Comparison of ENCODE assay signal across 26 mouse cellular contexts in the genomic region with DNA sequence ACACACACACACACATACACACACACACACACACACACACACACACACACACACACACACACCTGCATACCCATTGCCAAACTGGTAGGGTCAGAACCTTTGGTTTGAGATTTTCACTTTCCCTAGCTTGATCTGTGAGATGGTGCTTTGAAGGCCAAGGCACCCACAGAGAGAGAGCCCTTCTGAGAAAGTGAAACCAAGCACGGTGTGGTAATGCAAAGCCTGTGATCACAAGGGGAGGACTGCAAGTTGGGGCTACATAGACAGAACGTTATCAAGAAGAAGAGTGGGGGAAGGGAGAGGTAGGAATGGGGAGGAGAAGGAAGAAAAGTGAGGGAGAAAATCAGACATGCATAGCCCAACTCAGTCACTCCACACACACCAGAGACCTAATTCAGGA.
DNase-seq lines count a peak whose midpoint lies in the region; ATAC-seq and TF ChIP-seq lines count a peak whose summit lies in the region.
"Had no signal": no experiment of that assay in that cellular context is flagged by ENCODE, and none has a peak within 500 bp of the region (broad histone marks: within the 10 kb centered on the region; RNA-seq: fewer than 3 reads in every experiment).

No protein-coding gene starts in this region.

- no peaks in the 10 kb centered on the region for H3K36me3 ChIP-seq in thymus, adult 2 months (ENCODE audit: control insufficient read depth, insufficient read depth, low read length)
- no peaks in the 10 kb centered on the region for H3K36me3 ChIP-seq in forebrain, embryonic 13.5 days (ENCODE audit: poor library complexity, severe bottlenecking)
- H3K36me3 ChIP-seq: forebrain, embryonic 10.5 days; heart, embryonic 13.5 days; hindbrain, embryonic 13.5 days; stomach, embryonic 15.5 days had no signal

- TF ChIP-seq POLR2A in thymus, adult 2 months (IDR thresholded peaks at IDR 0.05; ENCODE audit: control insufficient read depth, extremely low read depth, insufficient read depth, low read length, poor library complexity): no peak

- peak; percentile 3 for DNase-seq in adrenal gland, postnatal 10 days
- DNase-seq in adrenal gland, postnatal 4 days (ENCODE audit: low spot score in 2 of 2): no peak
- peak; percentile 60 for DNase-seq in thymus, postnatal 0 days (ENCODE audit: low spot score)
- no peak for DNase-seq in thymus, adult 2 months
- DNase-seq in T-cell, adult 2 months (ENCODE audit: low spot score): peak; percentile 3
- no peak for DNase-seq in liver
- DNase-seq: B cell, adult 2 months; cerebellum, adult 9-11 months; forebrain, postnatal 0 days; gastrocnemius, postnatal 25 days; heart, adult 2 months; kidney, adult 8-10 months; kidney, postnatal 25 days; layer of hippocampus, postnatal 36 days; liver, postnatal 0 days; lung, postnatal 10 days; midbrain, embryonic 14.5 days; right cerebral cortex, adult 18-20 months; right cerebral cortex, postnatal 4 days had no signal

- TF ChIP-seq CTCF in thymus, adult 2 months (IDR thresholded peaks at IDR 0.05; ENCODE audit: borderline replicate concordance, control insufficient read depth, extremely low read depth, insufficient read depth, low read length, poor library complexity): no peak

- no peaks in the 10 kb centered on the region for H3K27me3 ChIP-seq in thymus, adult 2 months (ENCODE audit: control insufficient read depth, insufficient read depth, low read length)
- H3K27me3 ChIP-seq in forebrain, embryonic 13.5 days: no peaks in the 10 kb centered on the region
- H3K27me3 ChIP-seq: heart, embryonic 13.5 days; hindbrain, embryonic 13.5 days; stomach, embryonic 15.5 days had no signal

- H3K4me3 ChIP-seq in thymus, adult 2 months (ENCODE audit: control insufficient read depth, insufficient read depth, low read length): no peak overlapping the region
- H3K4me3 ChIP-seq in forebrain, embryonic 13.5 days: no peak overlapping the region
- H3K4me3 ChIP-seq: forebrain, embryonic 10.5 days; heart, adult 2 months; heart, embryonic 13.5 days; hindbrain, embryonic 13.5 days; stomach, embryonic 15.5 days had no signal

- H3K27ac ChIP-seq in thymus, adult 2 months (ENCODE audit: control insufficient read depth, insufficient read depth, low read length): no peak overlapping the region
- H3K27ac ChIP-seq in forebrain, embryonic 13.5 days: no peak overlapping the region
- H3K27ac ChIP-seq: forebrain, embryonic 10.5 days; heart, adult 2 months; heart, embryonic 13.5 days; hindbrain, embryonic 13.5 days; stomach, embryonic 15.5 days had no signal

- no peak overlapping the region for H3K9ac ChIP-seq in forebrain, embryonic 13.5 days
- H3K9ac ChIP-seq: forebrain, postnatal 0 days; heart, embryonic 13.5 days; hindbrain, embryonic 13.5 days; liver, postnatal 0 days; stomach, embryonic 15.5 days had no signal

- H3K4me2 ChIP-seq in forebrain, embryonic 13.5 days: no peak overlapping the region
- H3K4me2 ChIP-seq: heart, embryonic 13.5 days; hindbrain, embryonic 13.5 days; liver, embryonic 11.5 days; stomach, embryonic 15.5 days had no signal

- 0 out of 2 replicates have a peak, but pooled peaks have one; percentile 20 for ATAC-seq in neutrophil, adult 5-6 weeks (ENCODE audit: extremely low read depth, insufficient number of reproducible peaks, low FRiP score, poor library complexity, severe bottlenecking)
- ATAC-seq in forebrain, embryonic 13.5 days: no peak
- ATAC-seq: forebrain, postnatal 0 days; liver, postnatal 0 days had no signal

- H3K4me1 ChIP-seq in thymus, adult 2 months (replicated peaks; ENCODE audit: control insufficient read depth, insufficient read depth, low read length): peaks cover 10% of the 10 kb centered on the region; the same call in 1 of the 2 replicates
- peaks cover 26% of the 10 kb centered on the region for H3K4me1 ChIP-seq in forebrain, embryonic 13.5 days
- H3K4me1 ChIP-seq: hindbrain, embryonic 13.5 days; stomach, embryonic 15.5 days had no signal

- no peaks in the 10 kb centered on the region for H3K9me3 ChIP-seq in forebrain, embryonic 13.5 days (replicated peaks)
- H3K9me3 ChIP-seq: forebrain, embryonic 10.5 days; heart, embryonic 13.5 days; hindbrain, embryonic 13.5 days; stomach, embryonic 15.5 days had no signal

- WGBS in thymus, adult 2 months: 8% methylated on average over 2 of the region's 2 CpGs
- WGBS in forebrain, embryonic 13.5 days: 67% methylated on average over 2 of the region's 2 CpGs

Comparison
In these comparisons a context has a peak if more than half of its experiments do, and no peak if none do; other contexts are left out.
1. DNase-seq: peak in adrenal gland, postnatal 10 days (single experiment), thymus, postnatal 0 days (single experiment) and T-cell, adult 2 months (single experiment); none in adrenal gland, postnatal 4 days (0 of 2), thymus, adult 2 months (single experiment) and liver (single experiment).